ENCODE assay signal across 9 mouse cellular contexts in the genomic region with DNA sequence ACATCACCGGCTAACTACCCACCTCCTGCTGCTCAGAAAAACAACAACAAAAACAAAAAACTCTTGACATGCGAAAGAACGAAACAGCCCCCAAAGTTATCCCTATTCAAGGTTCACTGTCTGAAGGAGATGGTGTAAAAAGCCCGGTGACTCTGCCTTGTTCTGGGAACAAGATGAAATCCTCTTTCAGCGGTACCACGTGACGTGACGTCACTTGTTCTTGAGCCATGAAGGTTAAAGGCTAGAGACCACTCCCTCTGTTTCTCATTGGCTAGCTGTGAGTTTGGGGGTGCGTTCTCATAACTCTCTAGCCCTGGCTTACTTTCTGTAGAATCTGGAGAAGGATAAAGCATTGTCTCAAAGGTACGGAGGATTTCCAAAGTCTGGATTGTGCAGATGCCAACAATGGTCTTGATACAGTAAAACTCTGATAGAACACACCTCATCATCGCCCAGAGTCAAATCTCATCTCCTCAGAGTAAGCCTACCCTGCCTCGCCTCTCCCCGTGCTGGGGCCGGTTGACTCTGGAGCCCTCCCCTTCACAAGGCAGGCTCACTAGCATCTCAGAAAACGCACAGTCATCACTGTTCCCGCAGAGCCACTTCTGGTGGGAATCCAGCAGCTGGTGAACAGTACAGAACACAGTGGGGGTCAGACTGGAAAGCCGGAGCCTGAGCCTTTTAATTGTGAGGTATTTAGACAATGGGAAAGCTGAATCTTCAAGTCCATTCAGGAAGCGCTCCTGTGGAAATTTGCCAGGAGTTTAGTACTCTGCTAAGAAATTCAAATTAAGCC.
DNase-seq lines count a peak whose midpoint lies in the region; ATAC-seq and TF ChIP-seq lines count a peak whose summit lies in the region.
"Had no signal": no experiment of that assay in that cellular context is flagged by ENCODE, and none has a peak within 500 bp of the region (broad histone marks: within the 10 kb centered on the region; RNA-seq: fewer than 3 reads in every experiment).

No protein-coding gene starts in this region.

- peak overlapping the region; percentile 83 for H3K9ac ChIP-seq in ES-E14 (ENCODE audit: insufficient read depth, low read depth, low read length, poor library complexity, severe bottlenecking)
- no peak overlapping the region for H3K9ac ChIP-seq in embryonic facial prominence, embryonic 14.5 days (ENCODE audit: low read depth, low read length)

- DNase-seq in kidney, postnatal 14 days: peak; percentile 14
- DNase-seq in kidney, adult 11 months: no peak
- DNase-seq in ES-E14 (ENCODE audit: low read depth, low spot score): peak; percentile 93
- peak; percentile 53 for DNase-seq in embryonic facial prominence, embryonic 14.5 days (ENCODE audit: low spot score)
- DNase-seq in neural tube, embryonic 10.5 days (ENCODE audit: extremely low spot score, low spot score): peak; percentile 32
- no peak for DNase-seq in thymus, adult 2 months
- DNase-seq in heart, adult 18-20 months: no peak
- DNase-seq: thymus, postnatal 36 days had no signal

- peaks cover 7 to 13% of the 10 kb centered on the region in 2 experiments; a peak in 3 of 4 replicates for H3K4me1 ChIP-seq in ES-E14 (ENCODE audit: control insufficient read depth in 2 of 2, insufficient read depth in 2 of 2, low read length in 2 of 2, poor library complexity in 1 of 2)
- peaks cover 8% of the 10 kb centered on the region; the same call in 1 of the 2 replicates for H3K4me1 ChIP-seq in embryonic facial prominence, embryonic 14.5 days (ENCODE audit: control insufficient read depth, insufficient read depth, low read length)
- no peaks in the 10 kb centered on the region for H3K4me1 ChIP-seq in thymus, adult 2 months (replicated peaks; ENCODE audit: control insufficient read depth, insufficient read depth, low read length)

- in situ Hi-C loops in ES-E14 (cut with MboI; ENCODE audit: low sequenced_read_pairs in 2 of 2, unreplicated experiment in 2 of 2): no loop called here

- H3K9me3 ChIP-seq in ES-E14 (ENCODE audit: control insufficient read depth, insufficient read depth, low read depth, low read length): no peaks in the 10 kb centered on the region
- H3K9me3 ChIP-seq in embryonic facial prominence, embryonic 14.5 days (ENCODE audit: control insufficient read depth, low read length): no peaks in the 10 kb centered on the region

- H3K27ac ChIP-seq in ES-E14 (ENCODE audit: insufficient read depth, low read depth, low read length, poor library complexity, severe bottlenecking): peak overlapping the region; percentile 90
- H3K27ac ChIP-seq in embryonic facial prominence, embryonic 14.5 days (replicated peaks; ENCODE audit: low read depth, low read length): no peak overlapping the region
- no peak overlapping the region for H3K27ac ChIP-seq in thymus, adult 2 months (ENCODE audit: control insufficient read depth, insufficient read depth, low read length)
- H3K27ac ChIP-seq: left cerebral cortex, adult 2 months had no signal

- WGBS in embryonic facial prominence, embryonic 14.5 days: 56% methylated on average over 18 of the region's 18 CpGs
- WGBS in thymus, adult 2 months: 81% methylated on average over 18 of the region's 18 CpGs

- no peaks in the 10 kb centered on the region for H3K27me3 ChIP-seq in embryonic facial prominence, embryonic 14.5 days (replicated peaks; ENCODE audit: control insufficient read depth, insufficient read depth, low read length)
- no peaks in the 10 kb centered on the region for H3K27me3 ChIP-seq in thymus, adult 2 months (ENCODE audit: control insufficient read depth, insufficient read depth, low read length)

- no peaks in the 10 kb centered on the region for H3K36me3 ChIP-seq in ES-E14 (ENCODE audit: control insufficient read depth, insufficient read depth, low read length, poor library complexity, severe bottlenecking)
- no peaks in the 10 kb centered on the region for H3K36me3 ChIP-seq in embryonic facial prominence, embryonic 14.5 days (ENCODE audit: control insufficient read depth, insufficient read depth, low read length)
- H3K36me3 ChIP-seq in thymus, adult 2 months (ENCODE audit: control insufficient read depth, insufficient read depth, low read length): peaks cover 58% of the 10 kb centered on the region

- no peak for TF ChIP-seq CTCF in thymus, adult 2 months (IDR thresholded peaks at IDR 0.05; ENCODE audit: borderline replicate concordance, control insufficient read depth, extremely low read depth, insufficient read depth, low read length, poor library complexity)

- H3K4me3 ChIP-seq in ES-E14 (ENCODE audit: insufficient read depth in 1 of 2, low read depth in 1 of 2, low read length in 2 of 2, poor library complexity in 1 of 2, severe bottlenecking in 1 of 2): peak overlapping the region; percentile 62 to 64
- no peak overlapping the region for H3K4me3 ChIP-seq in embryonic facial prominence, embryonic 14.5 days (ENCODE audit: low read depth, low read length)
- H3K4me3 ChIP-seq in thymus, adult 2 months (ENCODE audit: control insufficient read depth, insufficient read depth, low read length): no peak overlapping the region
- H3K4me3 ChIP-seq: left cerebral cortex, adult 2 months had no signal

- no peak overlapping the region for H3K4me2 ChIP-seq in embryonic facial prominence, embryonic 14.5 days (ENCODE audit: low read depth, low read length)

- ATAC-seq in embryonic facial prominence, embryonic 14.5 days (ENCODE audit: low read depth): peak; percentile 55; the same call in 1 of the 2 replicates

- no peak for TF ChIP-seq POLR2A in thymus, adult 2 months (IDR thresholded peaks at IDR 0.05; ENCODE audit: control insufficient read depth, extremely low read depth, insufficient read depth, low read length, poor library complexity)

TF ChIP-seq in ES-E14, 5 proteins besides CTCF, POLR2A, EP300 and RAD21:
- peak; percentile 99 for TF ChIP-seq MAFK (IDR thresholded peaks at IDR 0.05; ENCODE audit: insufficient read depth, low read depth, low read length)
- no peak for TF ChIP-seq ZC3H11A (IDR thresholded peaks at IDR 0.05; ENCODE audit: borderline replicate concordance, low read depth, low read length)

Comparison
In these comparisons a context has a peak if more than half of its experiments do, and no peak if none do; other contexts are left out.
1. DNase-seq: peak in kidney, postnatal 14 days (single experiment), ES-E14 (single experiment), embryonic facial prominence, embryonic 14.5 days (single experiment) and neural tube, embryonic 10.5 days (single experiment); none in kidney, adult 11 months (single experiment), thymus, adult 2 months (single experiment) and heart, adult 18-20 months (0 of 2).
2. H3K4me3 ChIP-seq: peak in ES-E14 (2 of 2); none in embryonic facial prominence, embryonic 14.5 days (single experiment) and thymus, adult 2 months (single experiment).